Mouse (Mus musculus) gastrocnemius, postnatal 25 days (tissue): ENCODE measurements around the gene Gpr156. TPM values are rescaled to one million over a fixed set of nuclear protein-coding genes. Genes with fewer than 3 reads are reported as not detected.
"Not testable (repeated sequence)": the region's sequence is repeated elsewhere in the genome, so short reads cannot be mapped to it uniquely, and the experiment has no call there.

Experiments
- DNase-seq: peaks from one replicate; pipeline ENCODE4 v3.0.0; 2022
- total RNA-seq, 2 experiments: library from RNA; stranded (reverse); gene quantifications; 1 replicate in 1 of 2; 2 replicates in 1 of 2; pipeline ENCODE4 v1.2.3; 2021

Gpr156 gene
- total RNA-seq, 2 experiments from 2014 or later, result 0.13 TPM; not detected in 1

- DNase-seq, result no peak
These were observed 83.9 kb downstream of the Gpr156 start for GRCm38 (mm10) chr16:38000178-38000577.

- no peak for DNase-seq
These were observed 85.5 kb downstream of the Gpr156 start for GRCm38 (mm10) chr16:38001766-38002165.

GRCm38 (mm10) chr16:38002485-38002884 lies 86.2 kb downstream of the Gpr156 start:
- DNase-seq, result no peak

GRCm38 (mm10) chr16:38004486-38005020 lies 88.3 kb downstream of the Gpr156 start:
- no peak for DNase-seq

- DNase-seq, result no peak
These were observed 89.2 kb downstream of the Gpr156 start for GRCm38 (mm10) chr16:38005471-38005870.

GRCm38 (mm10) chr16:38008371-38008770 lies 92.1 kb downstream of the Gpr156 start:
- DNase-seq, result no peak

GRCm38 (mm10) chr16:38009041-38009825 lies 92.9 kb downstream of the Gpr156 start:
- DNase-seq, result no peak

GRCm38 (mm10) chr16:38011486-38011885 lies 95.2 kb downstream of the Gpr156 start:
- no peak for DNase-seq

- no peak for DNase-seq
These were observed 96.1 kb downstream of the Gpr156 start for GRCm38 (mm10) chr16:38012382-38012781.

GRCm38 (mm10) chr16:38012891-38013290 lies 96.6 kb downstream of the Gpr156 start:
- DNase-seq, result no peak

- DNase-seq, result no peak
These were observed 98.7 kb downstream of the Gpr156 start for GRCm38 (mm10) chr16:38014951-38015350.

GRCm38 (mm10) chr16:38016928-38017524 lies 100.7 kb downstream of the Gpr156 start:
- no peak for DNase-seq

GRCm38 (mm10) chr16:38017958-38018376 lies 101.7 kb downstream of the Gpr156 start:
- DNase-seq, result no peak

- DNase-seq, result no peak
These were observed 116.3 kb downstream of the Gpr156 start for GRCm38 (mm10) chr16:38032644-38033043.

GRCm38 (mm10) chr16:38033071-38033470 lies 116.8 kb downstream of the Gpr156 start:
- no peak for DNase-seq

- not testable (repeated sequence) for DNase-seq
These were observed 121.8 kb downstream of the Gpr156 start for GRCm38 (mm10) chr16:38038101-38038500.

- DNase-seq, result no peak
These were observed 125.9 kb downstream of the Gpr156 start for GRCm38 (mm10) chr16:38042160-38042559.

- no peak for DNase-seq
These were observed 128.3 kb downstream of the Gpr156 start for GRCm38 (mm10) chr16:38044551-38044950.

GRCm38 (mm10) chr16:38047781-38048558 lies 131.7 kb downstream of the Gpr156 start:
- DNase-seq, result no peak
